Mouse (Mus musculus): ENCODE measurements at regions not wholly inside any gene's neighbourhood (a gene's known extent, or its start where the extent isn't known, plus 50 kb on each side); places are given as distances from the start of the nearest gene placed in this dataset.

DNA sequence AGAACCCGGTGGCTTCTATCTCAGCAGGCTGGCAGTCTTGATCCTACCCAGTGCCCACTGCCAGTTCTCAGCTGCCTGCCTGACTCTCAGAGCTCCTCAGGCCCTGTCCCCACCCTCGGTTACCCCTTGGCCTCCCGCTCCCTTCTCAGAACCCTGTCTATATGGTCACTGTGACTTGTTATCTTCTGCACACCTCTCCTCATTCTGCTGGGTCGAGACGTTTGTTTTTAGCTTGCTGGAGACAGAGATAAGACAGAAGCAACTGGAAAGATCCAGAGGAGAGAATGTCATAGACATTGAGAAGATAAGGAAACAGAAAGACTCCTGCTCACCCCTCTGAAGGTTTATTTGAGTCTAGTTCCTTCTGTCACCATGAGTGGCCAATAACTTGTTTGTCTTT is 53.8 kb upstream of the Phc1 start:
- DNase-seq (ENCODE audit: low spot score) = no peak

DNA sequence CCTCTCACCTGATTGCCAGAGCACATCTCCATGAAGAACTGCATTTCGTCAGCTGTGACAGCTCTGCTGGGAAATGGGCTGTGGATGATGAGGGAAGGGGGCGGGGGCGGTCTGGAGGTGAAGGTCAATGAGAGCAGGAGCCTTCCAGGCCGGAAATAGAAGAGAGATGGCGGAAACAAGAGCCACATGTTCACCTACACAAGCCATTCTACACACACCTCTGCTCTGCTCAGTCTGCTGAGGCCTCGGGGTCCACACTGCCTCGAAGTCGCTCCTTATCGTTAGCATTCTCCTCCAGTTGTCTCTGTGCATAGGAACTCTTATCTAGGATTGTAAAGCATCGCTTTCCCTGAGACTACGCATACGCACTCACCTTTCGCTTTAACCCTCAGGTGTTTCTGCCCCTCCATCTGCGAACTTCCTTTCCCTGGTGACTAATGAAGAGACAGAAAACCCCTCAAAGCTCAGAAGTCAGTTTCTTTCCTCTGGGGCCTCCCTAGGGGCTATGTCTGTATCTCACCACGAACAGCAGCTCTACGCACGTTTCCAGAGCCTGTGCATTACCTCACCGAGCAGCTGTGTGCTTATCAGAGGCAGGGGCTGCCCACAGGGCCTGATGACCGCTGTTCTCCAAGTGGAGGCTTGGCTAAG is 53.0 kb upstream of the Phc1 start:
- DNase-seq (ENCODE audit: low spot score) = no peak

DNA sequence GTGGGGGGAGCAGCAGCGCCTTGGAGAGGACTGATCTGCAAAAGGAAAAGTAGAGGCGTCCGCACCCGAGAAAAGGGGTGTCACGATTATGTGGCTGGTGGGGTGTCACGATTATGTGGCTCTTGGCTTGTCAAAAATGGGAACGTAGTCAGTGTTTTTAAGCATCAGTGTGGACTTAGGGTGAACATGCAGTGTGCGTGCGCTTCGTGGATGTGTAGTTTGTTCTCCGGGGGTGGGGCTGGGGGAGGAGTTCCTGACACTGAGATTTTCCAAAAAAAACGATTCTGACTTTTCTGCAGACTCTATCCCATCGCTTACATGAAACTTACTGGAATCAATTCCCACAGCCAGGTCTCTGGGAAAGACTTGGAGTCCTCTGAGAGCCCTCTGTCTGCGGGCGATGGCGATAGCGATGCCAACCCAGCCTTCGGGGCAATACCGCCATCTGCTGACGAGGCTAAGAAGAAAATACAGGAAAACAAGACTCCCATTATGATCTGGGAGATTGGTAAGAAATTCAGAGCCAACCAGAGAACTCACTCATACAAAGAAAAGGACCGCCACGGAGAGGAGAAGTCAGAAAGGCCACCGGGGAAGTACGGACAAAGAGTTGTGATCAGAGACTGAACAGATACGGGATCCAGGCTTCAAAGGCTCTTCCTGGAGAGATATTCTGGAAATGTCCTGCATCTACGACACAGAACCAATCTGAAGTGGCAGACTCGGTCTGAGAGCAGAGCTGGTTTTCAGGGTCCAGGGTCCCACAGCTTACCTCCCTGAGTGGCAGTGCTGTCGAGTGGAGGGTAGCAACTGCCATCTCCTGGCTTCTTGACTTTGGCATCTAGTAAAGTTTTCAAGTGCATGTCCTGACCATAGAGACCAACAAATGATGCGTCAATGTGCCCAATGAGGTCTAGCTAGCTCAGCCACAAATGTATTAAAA is 51.6 kb upstream of the Phc1 start:
- DNase-seq (ENCODE audit: low spot score) = peak; percentile 20

DNA sequence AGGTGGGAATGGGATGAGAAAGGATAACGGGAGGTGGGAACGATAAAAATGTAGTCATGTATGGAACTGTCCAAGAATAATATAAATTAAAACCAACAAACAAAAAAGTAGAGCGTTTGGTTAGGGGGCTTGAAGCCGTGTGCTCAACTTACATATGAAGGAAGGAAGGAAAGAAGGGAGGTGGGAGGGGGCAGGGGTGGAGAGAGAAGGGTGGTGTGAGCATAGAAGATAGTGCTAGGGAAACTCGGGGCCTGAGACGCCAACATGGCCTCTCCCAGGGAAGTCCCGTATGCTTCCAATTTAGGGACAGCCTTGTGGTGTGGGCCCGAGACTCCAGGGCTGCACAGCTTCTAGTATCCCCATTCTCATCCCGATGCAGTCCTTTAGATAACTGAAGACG is 50.8 kb upstream of the Phc1 start:
- DNase-seq (ENCODE audit: low spot score) = no peak

DNA sequence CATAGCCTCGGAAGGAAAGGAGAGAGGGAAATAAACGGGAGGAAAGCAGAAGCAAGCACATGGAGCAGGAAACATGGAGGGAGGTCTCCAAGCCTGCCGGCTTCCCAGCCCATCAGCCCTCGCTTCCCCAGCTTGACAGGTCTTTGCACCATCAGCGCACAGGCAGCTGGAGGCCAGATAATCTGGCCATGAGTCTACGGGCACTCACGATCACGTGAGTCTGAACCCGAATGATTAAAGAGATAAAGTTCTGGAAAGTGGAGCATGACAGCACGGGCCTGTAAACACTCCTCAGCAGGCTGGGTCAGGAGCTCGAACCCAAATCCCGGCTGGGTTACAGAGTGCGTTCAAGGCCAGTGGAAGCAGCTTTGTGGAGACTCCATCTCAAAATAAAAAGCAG is 50.4 kb upstream of the Phc1 start:
- no peak for DNase-seq (ENCODE audit: low spot score)

Data from gastrocnemius, adult 18-20 months (tissue).